Mouse (Mus musculus): Measurements from ENCODE around the gene Adamts6.
A peak's percentile ranks its signal among the peaks of the same experiment; 100 is the strongest.

Gene Adamts6

DNA sequence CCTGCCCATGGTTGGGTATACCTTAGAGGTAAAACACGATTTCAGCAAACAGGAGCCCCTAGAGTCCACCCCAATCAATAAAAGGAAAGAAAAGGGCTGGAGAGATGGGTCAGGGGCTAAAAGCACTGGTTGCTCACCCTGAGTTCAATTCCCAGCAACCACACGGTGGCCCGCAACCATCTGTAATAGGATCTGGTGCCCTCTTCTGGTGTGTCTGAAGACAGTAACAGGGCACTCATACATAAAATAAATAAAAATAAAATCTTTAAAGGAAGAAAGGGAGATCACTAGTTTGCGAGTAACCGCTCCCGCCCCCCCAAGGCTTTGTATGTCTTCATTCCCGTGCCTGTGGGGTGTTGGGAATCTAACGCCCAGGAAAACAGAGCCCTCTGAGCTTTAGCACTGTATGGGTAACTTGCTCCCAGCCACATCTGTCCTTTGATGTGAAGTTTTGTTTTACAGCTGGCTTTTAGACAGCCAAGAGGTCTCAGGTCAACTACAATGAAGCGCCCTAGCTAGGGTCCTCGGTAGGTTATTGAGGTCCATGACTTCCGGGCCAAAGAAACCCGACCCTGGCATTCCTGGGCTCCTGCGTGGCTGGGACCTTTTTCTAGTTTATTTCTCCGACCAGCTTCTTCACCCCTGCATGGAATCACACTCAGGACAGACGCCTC lies 230.1 kb downstream of the Adamts6 start:
- no peak for DNase-seq

- DNase-seq, result peak; percentile 92 to 95
These were observed 230.8 kb downstream of the Adamts6 start for GRCm38 (mm10) chr13:104518312-104519005.

GRCm38 (mm10) chr13:104519006-104519695 lies 231.5 kb downstream of the Adamts6 start:
- DNase-seq, result peak in 1 of 2 experiments; percentile 24

DNA sequence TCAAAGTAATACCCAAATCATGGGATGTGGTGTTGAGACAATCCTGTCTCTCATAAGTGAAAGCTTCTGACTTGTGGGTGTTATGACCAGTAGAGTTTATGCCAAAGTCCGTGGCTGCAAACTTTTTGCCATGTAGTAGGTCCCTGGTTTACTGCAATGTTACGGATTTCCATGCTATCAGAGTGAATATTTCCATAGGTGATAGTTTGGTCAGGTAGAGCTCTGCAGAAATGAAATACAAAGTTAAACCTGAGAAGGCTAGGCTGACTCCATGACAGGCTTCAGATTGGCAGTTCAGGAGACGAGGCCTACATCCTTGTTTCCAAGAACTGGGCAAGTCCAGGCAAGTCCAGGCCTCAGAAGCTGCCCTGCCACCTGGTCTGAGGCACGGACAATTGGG lies 232.3 kb downstream of the Adamts6 start:
- DNase-seq, result no peak

DNA sequence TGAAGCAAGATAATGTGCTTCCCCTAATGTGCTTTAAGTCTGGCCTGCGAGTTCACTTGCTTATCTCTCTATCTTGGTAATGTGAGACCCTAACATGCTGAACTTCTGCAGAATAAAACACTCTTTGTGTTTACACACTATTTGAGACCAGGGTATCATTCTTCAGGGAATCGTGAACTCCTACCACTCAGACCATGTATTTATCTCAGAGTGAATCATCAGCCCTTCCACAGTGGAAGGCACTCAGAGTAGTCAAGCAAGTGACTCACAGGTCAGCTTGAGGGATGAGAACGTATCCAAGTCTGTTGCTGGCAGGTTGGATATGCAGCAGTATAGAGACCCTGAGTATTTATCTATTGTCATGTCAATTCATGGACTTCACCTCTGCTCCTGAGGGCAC lies 232.8 kb downstream of the Adamts6 start:
- DNase-seq, result no peak

- DNase-seq, result no peak
These were observed 233.9 kb downstream of the Adamts6 start for GRCm38 (mm10) chr13:104521532-104521931.

GRCm38 (mm10) chr13:104525656-104526055 lies 238.0 kb downstream of the Adamts6 start:
- no peak for DNase-seq

GRCm38 (mm10) chr13:104529238-104529637 lies 241.6 kb downstream of the Adamts6 start:
- DNase-seq, result no peak

GRCm38 (mm10) chr13:104531841-104532240 lies 244.2 kb downstream of the Adamts6 start:
- no peak for DNase-seq

GRCm38 (mm10) chr13:104532723-104533122 lies 245.1 kb downstream of the Adamts6 start:
- DNase-seq, result no peak

GRCm38 (mm10) chr13:104533806-104534495 lies 246.3 kb downstream of the Adamts6 start:
- peak in 1 of 2 experiments; percentile 16 for DNase-seq

DNA sequence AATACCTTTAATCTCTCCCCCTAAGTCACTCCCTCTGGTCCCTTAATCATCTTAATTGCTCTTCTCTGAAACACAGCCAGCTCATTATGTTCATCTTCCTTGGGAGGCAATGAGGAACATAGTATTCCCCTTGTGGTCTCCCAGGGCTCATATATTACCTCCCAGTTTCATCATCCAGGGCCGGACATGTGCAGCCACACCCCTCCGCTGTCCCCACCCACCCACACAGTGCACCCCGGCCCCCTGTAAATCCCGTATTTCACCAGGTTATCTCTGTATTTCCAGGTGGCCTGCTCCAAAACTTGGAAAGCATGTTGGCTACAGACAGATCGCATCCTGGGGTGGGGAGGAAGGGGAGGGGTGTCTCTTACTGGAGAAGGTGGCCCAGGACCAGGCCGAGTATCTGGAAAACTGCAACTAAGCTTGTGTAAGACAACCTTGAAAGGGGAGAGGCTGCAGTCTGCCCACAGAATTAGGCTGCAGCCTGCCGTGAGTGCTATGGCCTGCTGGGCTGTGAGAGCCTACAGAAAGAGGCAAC lies 253.3 kb downstream of the Adamts6 start:
- no peak for DNase-seq

GRCm38 (mm10) chr13:104542123-104542758 lies 254.6 kb downstream of the Adamts6 start:
- no peak for DNase-seq

- no peak for DNase-seq
These were observed 255.1 kb downstream of the Adamts6 start for GRCm38 (mm10) chr13:104542759-104543141.
